Mouse (Mus musculus): Measurements from ENCODE around the gene Gm9117.
"Not testable (repeated sequence)": the region's sequence is repeated elsewhere in the genome, so short reads cannot be mapped to it uniquely, and the experiment has no call there.

Gm9117 gene

GRCm38 (mm10) chr3:93943443-93943842 is at the start of gene Gm9117:
Gene Gm9117, minus strand, starts transcription at chr3:93943543.
- not testable (repeated sequence) for DNase-seq (ENCODE audit: low spot score in 2 of 2)

DNA sequence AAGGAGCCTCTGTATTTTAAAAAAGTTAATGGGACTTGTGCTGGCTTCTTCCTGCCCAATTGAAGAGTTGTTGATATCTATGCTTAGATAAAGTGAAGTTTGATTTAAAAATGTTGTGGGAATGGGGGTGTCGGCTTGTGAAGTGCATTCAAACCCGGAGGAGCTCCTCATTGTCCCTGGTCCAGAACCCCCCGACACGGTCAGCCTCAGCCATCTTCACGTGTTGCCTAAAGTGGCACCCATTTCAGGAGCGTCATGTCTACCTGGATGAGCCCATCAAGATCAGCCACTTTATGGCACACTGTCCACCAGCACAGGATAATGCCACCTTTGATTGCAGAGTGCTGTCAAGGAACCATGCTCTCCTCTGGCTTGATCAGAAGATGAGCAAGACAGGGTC is 25.6 kb upstream of the Gm9117 start:
- not testable (repeated sequence) for DNase-seq (ENCODE audit: low spot score in 2 of 2)

GRCm38 (mm10) chr3:93961214-93961613 is 17.9 kb upstream of the Gm9117 start, which contains the start of gene Tdpoz5:
Gene Tdpoz5, minus strand, starts transcription at chr3:93961314.
- not testable (repeated sequence) for DNase-seq (ENCODE audit: low spot score in 2 of 2)

DNA sequence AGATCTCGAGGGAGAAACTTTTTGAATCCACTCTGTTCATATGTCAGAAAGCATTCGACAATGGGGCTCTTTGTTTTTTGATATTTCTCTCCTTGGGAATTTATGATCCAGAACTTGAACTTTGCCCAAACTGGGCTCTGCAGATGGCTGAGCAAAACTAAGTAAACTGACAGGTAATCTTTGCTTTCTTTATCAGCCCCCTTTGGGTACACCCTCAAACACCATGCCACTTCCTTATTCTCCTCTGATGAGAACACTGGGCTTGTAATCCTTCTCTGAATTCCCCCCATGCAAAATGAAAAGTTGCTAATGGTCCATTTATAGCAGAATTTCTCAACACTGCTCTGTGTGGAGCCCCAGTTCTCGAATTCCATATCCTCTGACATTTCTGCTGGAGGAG is 5.0 kb downstream of the Gm9117 start:
- not testable (repeated sequence) for DNase-seq (ENCODE audit: low spot score in 2 of 2)
